Mouse (Mus musculus) hindbrain, embryonic 14.5 days (tissue): Measurements from ENCODE around the gene Ptgfr. TPM values are rescaled to one million over a fixed set of nuclear protein-coding genes. Genes with fewer than 3 reads are reported as not detected.
A peak's percentile ranks its signal among the peaks of the same experiment; 100 is the strongest.

ENCODE experiments used
- ATAC-seq: fragments of 200-750 bp; cut with Nextera tagmentation; 2 replicates; pipeline ENCODE4 v1.8.0; 2017; ENCODE audit warnings: moderate number of reproducible peaks, mild to moderate bottlenecking, moderate TSS enrichment, moderate library complexity; ENCODE audit not compliant: low FRiP score
- DNase-seq: peaks from one replicate; pipeline ENCODE4 v3.0.0-alpha.2; 2015; ENCODE audit warnings: low spot score
- H3K27ac ChIP-seq: fragments of 300-500 bp; sonication (generic); 2 replicates; pipeline ENCODE4 v1.5.1; 2014; ENCODE audit warnings: mild to moderate bottlenecking, moderate library complexity
- H3K27me3 ChIP-seq: fragments of 300-500 bp; sonication (generic); 2 replicates; pipeline ENCODE4 v1.6.1; 2014; ENCODE audit warnings: mild to moderate bottlenecking, low read length, mixed read lengths; ENCODE audit not compliant: control insufficient read depth, insufficient read depth
- H3K36me3 ChIP-seq: fragments of 300-500 bp; sonication (generic); replicated peaks from 2 replicates; pipeline ENCODE4 v1.6.1; 2014; ENCODE audit not compliant: control insufficient read depth, insufficient read depth
- H3K4me1 ChIP-seq: fragments of 300-500 bp; sonication (generic); replicated peaks from 2 replicates; pipeline ENCODE4 v1.6.1; 2014; ENCODE audit warnings: antibody characterized with exemption, low read length, mixed read lengths; ENCODE audit not compliant: control insufficient read depth, insufficient read depth
- H3K4me2 ChIP-seq: fragments of 300-500 bp; sonication (generic); replicated peaks from 2 replicates; pipeline ENCODE4 v1.6.1; 2014; ENCODE audit warnings: mild to moderate bottlenecking, moderate library complexity
- H3K4me3 ChIP-seq: fragments of 300-500 bp; sonication (generic); replicated peaks from 2 replicates; pipeline ENCODE4 v1.5.1; 2014; ENCODE audit warnings: mild to moderate bottlenecking, low read length
- H3K9ac ChIP-seq: fragments of 300-500 bp; sonication (generic); 2 replicates; pipeline ENCODE4 v1.6.1; 2014
- H3K9me3 ChIP-seq: fragments of 300-500 bp; sonication (generic); 2 replicates; pipeline ENCODE4 v1.6.1; 2016; ENCODE audit warnings: low read length; ENCODE audit not compliant: control insufficient read depth
- WGBS: fragments of 180-500 bp; shearing (Covaris S2); extraction: QIAGEN DNeasy Blood & Tissue Kit; methylation state at CpG from one replicate; pipeline ENCODE4 v1.1.7; 2014; 5-methylcytosine and 5-hydroxymethylcytosine counted together
- polyA plus RNA-seq: library from polyadenylated mRNA; unstranded; fragments of >200 nt; fragmentation: Nextera tagmentation; extraction: Ambion mirVana; gene quantifications from 2 replicates; pipeline ENCODE4 v1.2.1, GENCODE M21; 2014

Gene Ptgfr
- polyA plus RNA-seq: 0.82 and 0.87 TPM in 2 replicates

DNA sequence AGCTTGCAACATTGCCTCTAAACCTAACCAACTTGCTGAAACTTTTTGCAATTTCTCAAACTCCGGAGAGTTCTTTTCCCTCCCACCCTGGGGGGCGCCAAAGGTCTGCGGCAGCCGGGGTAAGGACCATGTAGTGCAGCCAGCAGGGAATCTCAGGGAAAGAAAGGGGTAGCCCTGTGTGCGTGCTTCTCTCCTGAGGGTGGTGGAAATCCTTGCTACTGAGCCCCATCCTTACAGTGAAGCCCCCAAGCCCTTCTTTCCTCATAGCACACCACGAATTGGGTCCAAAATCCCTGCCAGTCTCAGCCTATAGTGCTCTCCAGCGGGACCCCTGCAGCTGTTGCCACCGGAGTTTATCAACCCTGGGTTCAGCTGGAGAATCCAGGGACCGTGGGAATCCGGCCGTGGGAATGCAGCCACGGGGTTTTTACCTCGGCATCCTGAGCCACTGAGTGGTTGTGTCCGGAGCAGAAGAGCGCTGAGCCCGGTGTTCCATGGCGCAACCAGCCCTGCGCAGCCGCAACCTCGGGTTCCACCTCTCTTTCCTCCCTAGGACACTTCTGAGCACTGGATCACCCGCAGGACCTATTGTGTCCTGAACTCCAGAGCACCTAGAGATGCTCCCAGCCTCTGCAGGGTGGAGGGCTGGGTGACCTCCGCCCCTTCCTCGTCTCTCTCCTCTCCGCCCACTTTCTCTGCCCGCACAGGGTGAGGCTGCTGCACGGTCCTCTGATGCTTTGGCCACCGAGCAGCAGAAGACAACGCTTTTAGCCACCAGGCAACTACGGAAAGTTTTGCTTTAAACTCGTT is at the start of gene Ptgfr:
TSS of gene Ptgfr (minus strand) at position 760 of the 810 bp plus-strand sequence.
- Histone ChIP-seq H3K27ac (no peak within 1 kb of the TSS), H3K4me2 (peak within 1 kb of the TSS; percentile 64), H3K9ac (peak within 1 kb of the TSS; percentile 54), H3K36me3 (no peaks in the 10 kb centered on the region), H3K9me3 (no peaks in the 10 kb centered on the region), H3K27me3 (peaks cover 25% of the 10 kb centered on the region), H3K4me3 (peak within 1 kb of the TSS; percentile 37), H3K4me1 (0 out of 2 replicates have a peak, but pooled peaks cover 4% of the 10 kb centered on the region)
- DNase-seq (peak; percentile 35), ATAC-seq (peak; percentile 79)
- WGBS: under 1% methylated on average over 30 of the region's 30 CpGs

DNA sequence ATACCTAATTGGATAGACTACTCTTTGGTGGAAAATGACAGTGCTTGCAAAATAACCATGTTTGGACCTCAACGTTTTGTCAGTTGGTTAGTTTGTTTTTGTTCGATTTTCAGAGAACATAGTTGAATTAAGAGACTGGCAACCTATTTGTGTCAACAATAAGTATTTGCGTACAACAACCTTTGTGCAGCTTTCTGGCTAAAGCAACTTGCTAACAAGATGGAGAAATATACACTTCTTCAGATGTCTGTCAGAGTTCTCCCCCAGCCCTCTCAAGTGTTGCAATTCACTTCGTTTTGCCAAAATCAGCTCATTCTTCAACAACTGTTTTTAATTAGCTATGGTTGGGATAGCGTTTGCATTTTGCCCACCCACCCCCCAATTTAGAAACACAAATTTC is 46.5 kb upstream of the Ptgfr start:
- ATAC-seq (no peak), DNase-seq (no peak)
- WGBS: 79% methylated on average over 5 of the region's 5 CpGs
- Histone ChIP-seq H3K4me2 (no peak overlapping the region), H3K9me3 (no peaks in the 10 kb centered on the region), H3K27ac (no peak overlapping the region), H3K4me3 (no peak overlapping the region), H3K4me1 (no peaks in the 10 kb centered on the region), H3K9ac (no peak overlapping the region), H3K27me3 (no peaks in the 10 kb centered on the region), H3K36me3 (no peaks in the 10 kb centered on the region)

DNA sequence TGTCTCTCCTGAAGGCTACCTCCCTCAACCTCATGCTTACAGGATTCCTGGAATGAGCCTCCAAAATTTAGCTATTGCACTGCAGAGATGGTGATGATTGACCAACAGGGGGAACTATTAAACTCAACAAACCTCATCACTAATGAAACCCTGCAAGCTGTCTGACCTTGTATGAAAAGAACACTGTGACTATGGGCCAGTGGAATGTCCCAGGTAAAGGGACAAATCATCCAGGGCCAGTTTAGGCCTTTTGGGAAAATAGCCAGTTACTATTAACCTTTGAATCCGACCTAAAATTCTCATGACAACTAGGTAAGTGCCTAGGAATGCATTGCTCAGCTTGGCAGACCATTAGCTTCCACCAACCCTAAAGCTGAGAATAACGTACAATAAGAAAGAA is 42.6 kb upstream of the Ptgfr start:
- 72% methylated on average over 2 of the region's 2 CpGs for WGBS
- Histone ChIP-seq H3K36me3 (no peaks in the 10 kb centered on the region), H3K27ac (no peak overlapping the region), H3K4me1 (no peaks in the 10 kb centered on the region), H3K4me3 (no peak overlapping the region), H3K9ac (no peak overlapping the region), H3K27me3 (no peaks in the 10 kb centered on the region), H3K4me2 (no peak overlapping the region), H3K9me3 (no peaks in the 10 kb centered on the region)
- DNase-seq (no peak), ATAC-seq (no peak)

DNA sequence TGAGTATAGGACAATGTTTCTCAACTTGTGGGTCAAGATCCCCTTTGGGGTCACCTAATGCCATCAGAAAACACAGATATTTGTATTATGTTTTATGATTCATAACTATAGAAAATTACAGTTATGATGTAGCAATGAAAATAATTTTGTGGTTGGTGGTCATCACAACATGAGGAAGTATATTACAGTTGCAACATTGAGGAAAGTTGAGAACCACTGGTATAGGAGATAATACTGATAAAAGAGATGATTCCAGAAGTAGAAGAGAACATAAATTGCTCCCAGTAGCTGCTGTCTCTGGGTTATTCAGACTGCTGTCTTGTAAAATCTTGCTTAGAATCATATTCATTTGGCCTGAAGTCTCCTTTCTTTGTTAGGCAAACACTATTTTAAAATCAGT is 31.5 kb upstream of the Ptgfr start:
- no peak overlapping the region for H3K4me3 ChIP-seq
- H3K9me3 ChIP-seq: no peaks in the 10 kb centered on the region
- H3K4me1 ChIP-seq: no peaks in the 10 kb centered on the region
- H3K4me2 ChIP-seq: no peak overlapping the region
- H3K27ac ChIP-seq: no peak overlapping the region
- no peaks in the 10 kb centered on the region for H3K27me3 ChIP-seq
- H3K9ac ChIP-seq: no peak overlapping the region
- no peak for DNase-seq
- no peak for ATAC-seq
- H3K36me3 ChIP-seq: no peaks in the 10 kb centered on the region

DNA sequence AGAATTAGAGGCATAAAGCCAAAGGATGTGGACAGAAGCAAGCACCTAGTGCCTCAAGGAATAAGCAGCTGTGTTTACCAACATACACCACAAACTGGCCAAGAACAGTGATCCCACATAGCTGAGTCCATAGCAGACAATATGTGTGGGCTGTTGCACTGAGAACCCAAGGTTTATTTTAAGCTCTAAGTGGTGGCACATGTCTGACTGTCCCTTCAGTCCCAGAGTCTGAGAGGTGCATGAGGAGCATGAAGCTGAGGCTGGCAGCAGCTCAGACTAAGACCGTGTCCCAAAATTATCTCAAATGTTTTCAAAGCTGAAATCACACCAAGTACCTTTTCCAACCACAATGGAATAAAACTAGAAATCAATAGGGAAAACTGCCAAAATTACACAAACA is 13.9 kb upstream of the Ptgfr start:
- Histone ChIP-seq H3K4me1 (no peaks in the 10 kb centered on the region), H3K4me2 (no peak overlapping the region), H3K27ac (no peak overlapping the region), H3K4me3 (no peak overlapping the region), H3K36me3 (no peaks in the 10 kb centered on the region), H3K9me3 (no peaks in the 10 kb centered on the region), H3K27me3 (no peaks in the 10 kb centered on the region), H3K9ac (no peak overlapping the region)
- DNase-seq (no peak), ATAC-seq (no peak)
- 92% methylated on average over 1 of the region's 1 CpGs for WGBS

DNA sequence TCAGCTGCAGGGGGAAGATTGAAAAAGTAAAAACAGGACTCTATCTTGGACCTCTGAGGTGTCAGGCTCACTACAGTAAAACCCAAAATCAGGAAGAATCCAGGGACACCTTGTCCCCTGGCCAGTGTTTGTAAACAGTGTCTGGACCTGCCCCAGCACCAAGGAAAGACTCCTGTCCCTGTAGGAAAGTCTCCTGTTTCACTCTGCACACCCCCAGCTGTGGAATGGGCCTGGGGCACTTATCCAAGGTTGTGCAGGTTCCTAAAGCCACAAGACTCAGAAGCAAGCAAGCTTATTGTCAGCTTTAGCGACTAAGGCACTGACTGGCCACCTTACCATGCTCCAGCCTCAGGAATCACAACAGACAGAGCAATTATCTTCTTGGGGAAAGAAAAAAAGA is 13.2 kb upstream of the Ptgfr start:
- Histone ChIP-seq H3K36me3 (no peaks in the 10 kb centered on the region), H3K9ac (no peak overlapping the region), H3K27me3 (no peaks in the 10 kb centered on the region), H3K4me3 (no peak overlapping the region), H3K27ac (no peak overlapping the region), H3K4me1 (no peaks in the 10 kb centered on the region), H3K4me2 (no peak overlapping the region), H3K9me3 (no peaks in the 10 kb centered on the region)
- DNase-seq (no peak), ATAC-seq (no peak)
- 83% methylated on average over 1 of the region's 1 CpGs for WGBS

DNA sequence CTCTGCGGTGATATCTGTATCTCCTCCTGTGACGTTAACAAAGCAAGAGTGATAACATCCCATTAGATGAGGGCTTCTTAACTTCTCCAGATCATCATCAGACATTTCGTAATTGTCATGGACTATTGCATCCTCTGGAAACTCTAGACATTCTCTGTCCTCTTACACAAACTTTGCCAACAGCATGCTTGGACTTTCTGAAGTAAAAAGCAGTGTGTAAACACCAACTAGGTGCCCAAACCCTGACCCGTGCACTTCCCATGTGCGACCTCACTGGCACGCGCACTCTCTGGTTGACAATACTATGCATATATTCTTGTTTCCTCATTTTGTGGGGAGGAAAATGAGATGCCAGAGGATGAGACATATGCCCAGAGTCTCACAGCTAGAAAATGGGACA is 8.9 kb upstream of the Ptgfr start:
- no peaks in the 10 kb centered on the region for H3K9me3 ChIP-seq
- no peaks in the 10 kb centered on the region for H3K36me3 ChIP-seq
- H3K27ac ChIP-seq: no peak overlapping the region
- no peak overlapping the region for H3K9ac ChIP-seq
- H3K4me2 ChIP-seq: no peak overlapping the region
- ATAC-seq: no peak
- no peaks in the 10 kb centered on the region for H3K27me3 ChIP-seq
- WGBS: 89% methylated on average over 7 of the region's 7 CpGs
- no peaks in the 10 kb centered on the region for H3K4me1 ChIP-seq
- no peak for DNase-seq
- no peak overlapping the region for H3K4me3 ChIP-seq

DNA sequence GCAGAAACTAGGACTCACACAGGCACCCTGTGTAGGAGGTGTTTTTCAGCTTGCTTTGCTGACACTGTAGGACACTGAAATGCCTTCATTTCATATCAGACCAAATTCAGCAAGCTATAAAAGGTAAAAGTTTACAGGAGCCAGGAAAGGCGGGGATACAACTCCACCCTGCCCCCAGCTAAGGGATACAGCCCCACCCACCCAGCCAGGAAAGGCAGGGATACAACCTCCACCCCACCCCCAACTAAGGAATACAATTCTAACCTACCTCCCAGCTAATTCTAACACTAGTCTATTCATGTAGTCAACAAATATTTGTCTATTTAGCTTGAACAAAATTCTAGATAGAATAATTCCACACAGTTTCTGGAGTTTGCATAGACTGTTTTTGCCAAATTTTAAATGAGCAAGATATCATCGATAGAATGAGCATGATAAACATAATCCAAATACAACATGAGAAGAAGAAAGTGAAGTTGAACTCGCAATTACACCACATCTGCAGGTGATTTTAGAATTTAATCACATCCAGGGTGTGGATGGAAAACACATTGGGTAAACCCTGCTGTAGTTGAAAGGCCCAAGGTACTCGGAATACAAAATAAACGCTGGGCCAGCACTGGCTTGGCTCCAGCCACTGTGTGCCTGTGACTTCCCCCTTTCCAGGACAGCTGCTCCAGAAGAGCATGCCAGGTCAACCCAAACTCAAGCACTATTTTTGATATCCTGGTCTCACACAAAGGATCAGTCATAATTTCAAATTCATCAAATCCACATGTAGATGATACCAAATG is 7.1 kb upstream of the Ptgfr start:
- no peak overlapping the region for H3K9ac ChIP-seq
- no peak overlapping the region for H3K4me3 ChIP-seq
- H3K36me3 ChIP-seq: no peaks in the 10 kb centered on the region
- H3K4me1 ChIP-seq: no peaks in the 10 kb centered on the region
- no peaks in the 10 kb centered on the region for H3K9me3 ChIP-seq
- no peak overlapping the region for H3K4me2 ChIP-seq
- no peak overlapping the region for H3K27ac ChIP-seq
- WGBS: 85% methylated on average over 5 of the region's 5 CpGs
- ATAC-seq (no peak), DNase-seq (no peak)
- no peaks in the 10 kb centered on the region for H3K27me3 ChIP-seq

DNA sequence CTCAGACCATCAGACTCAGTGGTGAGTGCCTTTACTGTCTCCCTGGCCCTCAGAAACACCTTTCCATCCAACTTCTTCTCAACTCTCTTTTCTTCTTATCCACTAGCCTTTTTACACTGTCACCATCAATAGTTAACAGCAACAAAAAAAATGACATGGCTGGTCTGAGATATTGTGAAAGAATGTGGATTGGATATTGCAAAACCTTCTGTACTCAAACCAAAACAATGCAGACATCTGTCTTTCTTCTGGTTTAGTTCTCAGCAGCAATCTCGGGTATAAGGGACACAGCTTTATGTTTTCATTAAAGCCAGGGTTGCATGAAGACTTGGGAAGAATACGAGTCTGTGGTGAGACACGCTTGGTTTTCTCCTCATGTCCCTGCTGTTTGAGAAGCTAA is 3.3 kb upstream of the Ptgfr start:
- 66% methylated on average over 3 of the region's 3 CpGs for WGBS
- Histone ChIP-seq H3K27ac (no peak overlapping the region), H3K9me3 (no peaks in the 10 kb centered on the region), H3K4me2 (no peak overlapping the region), H3K36me3 (no peaks in the 10 kb centered on the region), H3K4me1 (0 out of 2 replicates have a peak, but pooled peaks cover 4% of the 10 kb centered on the region), H3K9ac (no peak overlapping the region), H3K4me3 (no peak overlapping the region), H3K27me3 (peaks cover 25% of the 10 kb centered on the region)
- ATAC-seq (no peak), DNase-seq (no peak)
